Mouse (Mus musculus): ENCODE measurements around the gene AA986860. TPM values are rescaled to one million over a fixed set of nuclear protein-coding genes. Genes with fewer than 3 reads are reported as not detected.

AA986860 gene
- 58.1 and 62.2 TPM in 2 replicates for polyA plus RNA-seq (2015; fragmentation: Nextera tagmentation; extraction: Ambion mirVana)

- WGBS, result 5% methylated on average over 10 of the region's 10 CpGs
- no peaks in the 10 kb centered on the region for H3K9me3 ChIP-seq
- peak within 1 kb of the TSS; percentile 53 for H3K4me2 ChIP-seq (replicated peaks)
- no peaks in the 10 kb centered on the region for H3K27me3 ChIP-seq (replicated peaks)
- H3K27ac ChIP-seq, result peak within 1 kb of the TSS; percentile 78
- ATAC-seq, result peak; percentile 92
- H3K9ac ChIP-seq, result peak within 1 kb of the TSS; percentile 29; the same call in 1 of the 2 replicates
- no peaks in the 10 kb centered on the region for H3K36me3 ChIP-seq
- peaks cover 9% of the 10 kb centered on the region for H3K4me1 ChIP-seq (replicated peaks)
- peak within 1 kb of the TSS; percentile 39 for H3K4me3 ChIP-seq (replicated peaks)
Observed at GRCm38 (mm10) chr1:130731741-130732337, at the start of gene AA986860. Gene AA986860 (plus strand): TSS chr1:130731976.

- Histone ChIP-seq H3K9ac (no peak overlapping the region), H3K9me3 (no peaks in the 10 kb centered on the region), H3K27ac (no peak overlapping the region), H3K4me3 (replicated peaks) (no peak overlapping the region), H3K27me3 (replicated peaks) (no peaks in the 10 kb centered on the region), H3K36me3 (no peaks in the 10 kb centered on the region), H3K4me2 (replicated peaks) (no peak overlapping the region), H3K4me1 (replicated peaks) (peaks cover 4% of the 10 kb centered on the region; the same call in 1 of the 2 replicates)
- ATAC-seq, result no peak
- 42% methylated on average over 1 of the region's 1 CpGs for WGBS
Observed at GRCm38 (mm10) chr1:130683905-130684304, 47.9 kb upstream of the AA986860 start.

DNA sequence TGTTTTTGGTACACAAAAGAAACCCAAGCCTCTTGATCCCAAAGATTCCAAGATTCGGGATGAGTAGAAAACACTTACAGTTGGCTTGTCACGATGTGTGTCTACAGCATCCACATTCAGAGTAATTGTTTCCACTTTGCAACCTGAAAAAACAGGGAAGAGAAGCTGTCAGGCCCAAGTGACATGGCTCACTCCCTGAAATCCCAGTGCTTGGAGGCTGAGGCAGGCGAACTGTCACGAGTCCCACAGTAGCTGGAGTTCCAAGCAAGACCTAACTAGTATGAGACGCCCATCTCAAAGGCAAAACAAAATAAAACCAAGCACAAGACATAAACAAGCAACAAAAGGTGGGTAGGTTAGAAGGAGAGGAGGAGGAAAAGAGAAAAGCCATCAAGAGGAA lies 33.2 kb upstream of the AA986860 start:
- no peak overlapping the region for H3K4me3 ChIP-seq (replicated peaks)
- no peaks in the 10 kb centered on the region for H3K27me3 ChIP-seq (replicated peaks)
- WGBS, result 92% methylated on average over 5 of the region's 5 CpGs
- H3K4me1 ChIP-seq (replicated peaks), result no peaks in the 10 kb centered on the region
- no peak overlapping the region for H3K27ac ChIP-seq
- H3K36me3 ChIP-seq, result 0 out of 2 replicates have a peak, but pooled peaks cover 12% of the 10 kb centered on the region
- H3K4me2 ChIP-seq (replicated peaks), result no peak overlapping the region
- H3K9me3 ChIP-seq, result no peaks in the 10 kb centered on the region
- H3K9ac ChIP-seq, result no peak overlapping the region
- no peak for ATAC-seq

DNA sequence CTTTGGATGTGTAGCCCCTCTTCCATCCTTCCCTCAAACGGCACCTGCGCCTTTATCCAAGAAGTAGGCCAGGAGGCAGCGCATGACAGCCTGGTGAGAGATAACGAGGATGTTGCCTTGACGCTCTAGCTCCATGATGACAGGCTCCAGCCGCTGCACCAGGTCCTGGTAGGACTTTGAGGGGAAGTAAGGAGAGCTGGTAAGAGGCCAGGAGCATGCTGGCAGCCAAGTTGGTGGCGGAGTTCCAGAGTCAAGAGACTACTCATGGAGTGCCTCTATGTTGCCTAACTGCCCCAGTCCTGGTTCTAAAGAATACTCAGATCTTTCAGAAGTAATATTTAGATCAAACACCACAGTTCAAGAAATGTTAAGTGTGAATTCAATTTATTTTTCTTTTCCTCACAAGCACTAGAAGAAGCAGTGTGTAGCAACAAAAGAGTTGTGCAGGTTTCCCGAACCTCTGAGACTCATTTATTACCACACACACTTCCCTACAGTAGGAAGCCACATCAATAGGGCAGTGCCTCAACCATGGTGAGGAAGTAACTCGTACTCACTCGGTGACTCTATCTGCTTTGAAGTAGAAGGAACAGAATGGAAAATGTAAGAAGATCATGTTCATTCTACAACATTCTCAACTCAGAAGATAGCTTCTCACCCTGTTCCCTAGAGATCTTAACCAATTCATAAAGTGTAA lies 31.7 kb upstream of the AA986860 start:
- no peaks in the 10 kb centered on the region for H3K27me3 ChIP-seq (replicated peaks)
- H3K27ac ChIP-seq, result no peak overlapping the region
- no peaks in the 10 kb centered on the region for H3K4me1 ChIP-seq (replicated peaks)
- WGBS, result 92% methylated on average over 10 of the region's 10 CpGs
- no peak overlapping the region for H3K4me3 ChIP-seq (replicated peaks)
- no peak for ATAC-seq
- H3K4me2 ChIP-seq (replicated peaks), result no peak overlapping the region
- H3K9me3 ChIP-seq, result no peaks in the 10 kb centered on the region
- H3K9ac ChIP-seq, result no peak overlapping the region
- 0 out of 2 replicates have a peak, but pooled peaks cover 12% of the 10 kb centered on the region for H3K36me3 ChIP-seq

GRCm38 (mm10) chr1:130701976-130702375 lies 29.8 kb upstream of the AA986860 start:
- peaks cover 12% of the 10 kb centered on the region; the same call in 1 of the 2 replicates for H3K36me3 ChIP-seq

DNA sequence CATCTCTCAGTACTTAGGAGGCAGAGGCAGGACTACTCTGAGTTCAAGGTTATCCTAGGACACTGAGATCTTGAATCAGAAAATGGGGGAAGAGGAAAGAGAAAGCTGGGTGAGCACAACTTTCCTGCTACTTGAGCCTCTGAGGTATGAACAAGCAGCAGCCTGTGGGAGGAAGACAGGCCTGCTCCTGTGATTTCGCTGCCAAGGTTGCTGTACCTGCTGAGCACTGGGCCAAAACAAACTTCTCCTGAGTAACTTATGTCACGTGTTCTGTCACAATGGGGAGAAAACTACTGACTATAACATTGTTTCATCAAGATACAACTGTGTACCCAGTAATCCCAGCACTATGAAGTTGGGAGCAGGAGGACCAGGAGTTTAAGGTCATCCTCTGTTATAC lies 28.2 kb upstream of the AA986860 start:
- no peak for ATAC-seq
- Histone ChIP-seq H3K9ac (no peak overlapping the region), H3K36me3 (peaks cover 12% of the 10 kb centered on the region; the same call in 1 of the 2 replicates), H3K4me3 (replicated peaks) (no peak overlapping the region), H3K9me3 (no peaks in the 10 kb centered on the region), H3K27ac (no peak overlapping the region), H3K4me1 (replicated peaks) (no peaks in the 10 kb centered on the region), H3K4me2 (replicated peaks) (no peak overlapping the region), H3K27me3 (replicated peaks) (no peaks in the 10 kb centered on the region)
- WGBS, result 92% methylated on average over 2 of the region's 2 CpGs

More at GRCm38 (mm10) chr1:130701976-130702375, 29.8 kb upstream of the AA986860 start:
- H3K27me3 ChIP-seq (replicated peaks), result no peaks in the 10 kb centered on the region
- ATAC-seq, result no peak
- H3K4me2 ChIP-seq (replicated peaks), result no peak overlapping the region
- no peak overlapping the region for H3K27ac ChIP-seq
- H3K4me3 ChIP-seq (replicated peaks), result no peak overlapping the region
- no peaks in the 10 kb centered on the region for H3K4me1 ChIP-seq (replicated peaks)
- no peak overlapping the region for H3K9ac ChIP-seq
- 93% methylated on average over 11 of the region's 11 CpGs for WGBS
- no peaks in the 10 kb centered on the region for H3K9me3 ChIP-seq

DNA sequence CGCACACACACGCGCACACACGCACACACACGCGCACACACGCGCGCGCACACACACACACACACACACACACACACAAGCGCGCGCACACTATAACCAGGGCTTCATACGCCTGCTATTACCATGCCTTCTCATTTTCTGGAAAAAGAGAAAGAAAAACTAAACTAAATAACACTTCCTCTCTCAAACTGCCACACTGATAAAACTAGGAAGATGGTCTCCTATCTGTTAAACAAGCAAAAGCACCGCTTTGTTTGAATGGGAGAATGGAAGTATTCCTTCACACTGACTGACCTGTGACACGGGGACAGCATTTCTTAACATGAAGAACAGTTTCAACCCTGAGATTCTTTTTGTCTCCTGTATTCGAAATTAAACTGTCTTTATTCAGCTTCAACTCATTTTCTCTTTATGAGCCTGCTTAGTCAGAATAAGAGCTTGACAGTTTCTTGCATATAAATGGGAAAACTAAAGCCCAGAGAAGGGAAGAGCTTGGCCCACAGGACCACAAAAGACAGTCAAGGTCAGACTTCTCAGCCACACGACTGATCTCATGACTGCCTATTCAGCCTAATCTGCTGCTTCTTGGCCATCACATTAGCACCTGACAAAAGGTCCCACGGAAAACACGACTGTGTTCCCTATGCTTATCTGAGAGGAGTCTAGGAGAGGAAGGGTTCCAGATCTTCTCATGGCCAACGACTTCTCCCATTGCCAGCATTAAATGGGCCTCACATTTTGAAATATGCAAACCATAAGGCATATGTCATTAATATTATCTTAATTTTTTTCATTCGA lies 21.3 kb upstream of the AA986860 start:
- Histone ChIP-seq H3K9ac (no peak overlapping the region), H3K4me2 (replicated peaks) (no peak overlapping the region), H3K36me3 (no peaks in the 10 kb centered on the region; the same call in 1 of the 2 replicates), H3K4me3 (replicated peaks) (no peak overlapping the region), H3K4me1 (replicated peaks) (no peaks in the 10 kb centered on the region), H3K27ac (no peak overlapping the region), H3K27me3 (replicated peaks) (no peaks in the 10 kb centered on the region), H3K9me3 (no peaks in the 10 kb centered on the region)
- WGBS, result 90% methylated on average over 22 of the region's 22 CpGs
- no peak for ATAC-seq

DNA sequence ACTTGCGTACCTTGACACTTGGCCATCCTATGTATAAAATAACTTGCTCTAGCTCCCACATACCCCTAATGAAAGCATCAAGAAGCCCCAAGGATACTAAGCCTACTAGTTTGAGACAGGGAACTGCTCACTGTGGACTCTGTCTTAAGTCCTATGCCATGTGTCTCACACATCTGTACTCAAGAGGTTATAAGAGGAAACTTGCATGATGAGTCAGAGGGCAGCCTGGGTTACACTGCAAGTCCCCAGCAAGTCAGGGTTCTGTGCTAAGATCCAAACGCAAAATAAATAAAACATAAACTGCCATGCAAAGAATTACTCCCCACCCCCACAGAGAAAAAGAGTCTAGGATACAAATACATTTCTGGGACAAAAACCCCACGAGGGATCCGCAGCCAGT lies 17.7 kb upstream of the AA986860 start:
- WGBS, result 72% methylated on average over 4 of the region's 4 CpGs
- H3K4me1 ChIP-seq (replicated peaks), result peaks cover 6% of the 10 kb centered on the region; the same call in 1 of the 2 replicates
- no peak overlapping the region for H3K4me3 ChIP-seq (replicated peaks)
- peak overlapping the region; percentile 86 for H3K4me2 ChIP-seq (replicated peaks)
- H3K27me3 ChIP-seq (replicated peaks), result no peaks in the 10 kb centered on the region
- no peak overlapping the region for H3K9ac ChIP-seq
- H3K36me3 ChIP-seq, result no peaks in the 10 kb centered on the region
- no peak overlapping the region for H3K27ac ChIP-seq
- H3K9me3 ChIP-seq, result no peaks in the 10 kb centered on the region
- no peak for ATAC-seq

GRCm38 (mm10) chr1:130715561-130716217 lies 16.1 kb upstream of the AA986860 start, which contains the start of gene Gm29427:
Gene Gm29427 (minus strand): TSS chr1:130715799.
- peak within 1 kb of the TSS; percentile 74 for H3K27ac ChIP-seq
- peak within 1 kb of the TSS; percentile 93 for H3K9ac ChIP-seq
- H3K4me3 ChIP-seq (replicated peaks), result peak within 1 kb of the TSS; percentile 81
- H3K27me3 ChIP-seq (replicated peaks), result no peaks in the 10 kb centered on the region
- peaks cover 6% of the 10 kb centered on the region; the same call in 1 of the 2 replicates for H3K4me1 ChIP-seq (replicated peaks)
- peak; percentile 97 for ATAC-seq
- WGBS, result under 1% methylated on average over 38 of the region's 38 CpGs
- H3K4me2 ChIP-seq (replicated peaks), result peak within 1 kb of the TSS; percentile 86
- no peaks in the 10 kb centered on the region for H3K9me3 ChIP-seq
- 0 out of 2 replicates have a peak, but pooled peaks cover 3% of the 10 kb centered on the region for H3K36me3 ChIP-seq

DNA sequence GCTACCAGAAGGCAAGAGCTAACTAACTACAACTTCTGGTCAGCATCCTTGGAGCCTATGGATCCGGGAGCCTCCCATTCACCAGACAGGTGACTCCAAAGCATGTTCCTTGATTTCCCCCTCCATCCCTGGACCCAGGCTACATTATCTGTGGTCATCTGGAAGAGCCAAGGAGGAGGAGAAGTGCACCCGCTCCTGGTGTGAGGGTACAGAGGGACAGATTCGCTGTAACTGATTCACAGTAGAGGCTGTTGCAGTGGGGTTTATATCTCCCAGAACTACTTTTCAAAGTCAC lies 15.6 kb upstream of the AA986860 start:
- peaks cover 6% of the 10 kb centered on the region; the same call in 1 of the 2 replicates for H3K4me1 ChIP-seq (replicated peaks)
- H3K9ac ChIP-seq, result peak overlapping the region; percentile 93
- H3K36me3 ChIP-seq, result 0 out of 2 replicates have a peak, but pooled peaks cover 3% of the 10 kb centered on the region
- H3K4me3 ChIP-seq (replicated peaks), result peak overlapping the region; percentile 81
- H3K4me2 ChIP-seq (replicated peaks), result peak overlapping the region; percentile 86
- peak; percentile 20 for ATAC-seq
- H3K9me3 ChIP-seq, result no peaks in the 10 kb centered on the region
- H3K27me3 ChIP-seq (replicated peaks), result no peaks in the 10 kb centered on the region
- peak overlapping the region; percentile 74 for H3K27ac ChIP-seq
- WGBS, result 2% methylated on average over 3 of the region's 3 CpGs

- ATAC-seq, result peak; percentile 9
- Histone ChIP-seq H3K4me2 (replicated peaks) (peak overlapping the region; percentile 86), H3K4me1 (replicated peaks) (peaks cover 6% of the 10 kb centered on the region; the same call in 1 of the 2 replicates), H3K27ac (peak overlapping the region; percentile 74), H3K36me3 (0 out of 2 replicates have a peak, but pooled peaks cover 3% of the 10 kb centered on the region), H3K4me3 (replicated peaks) (peak overlapping the region; percentile 81), H3K9ac (peak overlapping the region; percentile 93), H3K27me3 (replicated peaks) (no peaks in the 10 kb centered on the region), H3K9me3 (no peaks in the 10 kb centered on the region)
- WGBS, result under 1% methylated on average over 42 of the region's 42 CpGs
Observed at GRCm38 (mm10) chr1:130716513-130717290, 15.1 kb upstream of the AA986860 start.

Data from intestine, embryonic 15.5 days (tissue).